Mouse (Mus musculus) hindbrain, embryonic 12.5 days (tissue): ENCODE data around the gene Mn1. TPM values are rescaled to one million over a fixed set of nuclear protein-coding genes. Genes with fewer than 3 reads are reported as not detected.
A peak's percentile ranks its signal among the peaks of the same experiment; 100 is the strongest.

Experiments
- ATAC-seq: fragments of 200-750 bp; cut with Nextera tagmentation; 2 replicates; pipeline ENCODE4 v1.8.0; 2017; ENCODE audit warnings: moderate TSS enrichment; ENCODE audit not compliant: low FRiP score
- H3K27ac ChIP-seq: fragments of 300-500 bp; sonication (generic); 2 replicates; pipeline ENCODE4 v1.5.1; 2016; ENCODE audit warnings: mild to moderate bottlenecking
- H3K27me3 ChIP-seq: fragments of 300-500 bp; sonication (generic); 2 replicates; pipeline ENCODE4 v1.6.1; 2016; ENCODE audit warnings: mild to moderate bottlenecking
- H3K36me3 ChIP-seq: fragments of 300-500 bp; sonication (generic); 2 replicates; pipeline ENCODE4 v1.6.1; 2016; ENCODE audit warnings: mild to moderate bottlenecking
- H3K4me1 ChIP-seq: fragments of 300-500 bp; sonication (generic); 2 replicates; pipeline ENCODE4 v1.6.1; 2016
- H3K4me2 ChIP-seq: fragments of 300-500 bp; sonication (generic); replicated peaks from 2 replicates; pipeline ENCODE4 v1.6.1; 2016; ENCODE audit warnings: mild to moderate bottlenecking
- H3K4me3 ChIP-seq: fragments of 300-500 bp; sonication (generic); 2 replicates; pipeline ENCODE4 v1.5.1; 2016; ENCODE audit warnings: mild to moderate bottlenecking
- H3K9ac ChIP-seq: fragments of 300-500 bp; sonication (generic); 2 replicates; pipeline ENCODE4 v1.6.1; 2016; ENCODE audit warnings: mild to moderate bottlenecking, moderate library complexity
- H3K9me3 ChIP-seq: fragments of 300-500 bp; sonication (generic); replicated peaks from 2 replicates; pipeline ENCODE4 v1.6.1; 2016; ENCODE audit warnings: mild to moderate bottlenecking
- WGBS: fragments of 180-500 bp; shearing (Covaris S2); methylation state at CpG from one replicate; pipeline ENCODE4 v1.1.7; 2016; 5-methylcytosine and 5-hydroxymethylcytosine counted together
- polyA plus RNA-seq: library from polyadenylated mRNA; unstranded; fragments of >200 nt; fragmentation: Nextera tagmentation; extraction: Ambion mirVana; gene quantifications from 2 replicates; pipeline ENCODE4 v1.2.1, GENCODE M21; 2016

Mn1 gene
- polyA plus RNA-seq, 1 experiment from 2014 or later, result 62.7 TPM

GRCm38 (mm10) chr5:111422058-111422800, 5.1 kb downstream of the Mn1 start:
- 16% methylated on average over 8 of the region's 8 CpGs for WGBS
- peak overlapping the region; percentile 99 for H3K4me2 ChIP-seq
- peak overlapping the region; percentile 96 for H3K9ac ChIP-seq
- peaks cover 72% of the 10 kb centered on the region for H3K4me1 ChIP-seq
- H3K27me3 ChIP-seq, result no peaks in the 10 kb centered on the region
- peak overlapping the region; percentile 99 for H3K27ac ChIP-seq
- peak; percentile 47; the same call in 1 of the 2 replicates for ATAC-seq
- H3K36me3 ChIP-seq, result peaks cover 58% of the 10 kb centered on the region
- H3K4me3 ChIP-seq, result peak overlapping the region; percentile 97
- no peaks in the 10 kb centered on the region for H3K9me3 ChIP-seq

DNA sequence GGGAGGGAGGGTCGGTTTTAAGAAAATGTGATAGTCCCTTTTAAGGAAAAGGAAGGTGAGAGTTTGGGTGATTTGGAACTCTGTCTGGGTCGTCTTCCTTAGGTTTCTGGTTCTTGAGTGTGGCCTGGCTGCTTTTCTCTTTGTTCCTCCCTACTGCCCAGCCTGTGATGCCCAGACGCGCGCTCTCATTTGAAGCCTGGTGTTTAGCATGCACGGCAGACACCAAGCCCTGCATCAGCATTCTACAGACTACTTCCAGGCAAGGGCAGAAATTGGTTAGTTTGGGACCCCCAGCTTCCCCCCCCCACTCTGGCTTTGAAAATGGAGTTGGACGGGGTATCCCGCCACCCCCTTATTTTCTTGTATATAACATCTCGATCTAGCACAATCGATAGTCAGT, 5.8 kb downstream of the Mn1 start:
- Histone ChIP-seq H3K36me3 (peaks cover 61% of the 10 kb centered on the region), H3K9ac (peak overlapping the region; percentile 96), H3K27ac (peak overlapping the region; percentile 99), H3K9me3 (no peaks in the 10 kb centered on the region), H3K27me3 (no peaks in the 10 kb centered on the region), H3K4me2 (peak overlapping the region; percentile 99), H3K4me3 (peak overlapping the region; percentile 97), H3K4me1 (peaks cover 80% of the 10 kb centered on the region)
- no peak for ATAC-seq
- WGBS, result 22% methylated on average over 10 of the region's 10 CpGs

DNA sequence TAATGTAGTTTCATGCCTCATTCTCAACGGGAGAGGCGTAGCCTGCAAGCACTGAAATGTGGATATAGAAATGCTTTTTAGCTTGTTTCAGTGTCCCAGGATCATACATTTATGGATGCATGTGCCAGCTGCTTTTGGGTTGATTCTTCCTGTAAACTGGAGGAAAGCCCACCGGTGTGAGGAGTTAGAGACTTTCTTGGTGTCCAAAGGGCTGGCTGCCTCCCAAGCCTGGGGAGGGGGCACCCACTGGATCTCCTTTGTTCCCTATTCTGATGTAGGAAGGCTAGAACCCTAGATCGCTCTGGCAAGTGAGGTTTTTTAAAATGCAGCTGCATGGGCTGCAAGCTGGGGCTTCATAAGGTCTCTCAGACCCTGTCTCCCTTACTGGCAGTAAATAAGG, 6.5 kb downstream of the Mn1 start:
- H3K36me3 ChIP-seq, result peaks cover 61% of the 10 kb centered on the region
- peak overlapping the region; percentile 99 for H3K27ac ChIP-seq
- H3K9ac ChIP-seq, result peak overlapping the region; percentile 96
- no peaks in the 10 kb centered on the region for H3K9me3 ChIP-seq
- peak overlapping the region; percentile 99 for H3K4me2 ChIP-seq
- WGBS, result 32% methylated on average over 4 of the region's 4 CpGs
- H3K4me1 ChIP-seq, result peaks cover 86% of the 10 kb centered on the region
- ATAC-seq, result no peak
- peak overlapping the region; percentile 97 for H3K4me3 ChIP-seq
- H3K27me3 ChIP-seq, result no peaks in the 10 kb centered on the region

DNA sequence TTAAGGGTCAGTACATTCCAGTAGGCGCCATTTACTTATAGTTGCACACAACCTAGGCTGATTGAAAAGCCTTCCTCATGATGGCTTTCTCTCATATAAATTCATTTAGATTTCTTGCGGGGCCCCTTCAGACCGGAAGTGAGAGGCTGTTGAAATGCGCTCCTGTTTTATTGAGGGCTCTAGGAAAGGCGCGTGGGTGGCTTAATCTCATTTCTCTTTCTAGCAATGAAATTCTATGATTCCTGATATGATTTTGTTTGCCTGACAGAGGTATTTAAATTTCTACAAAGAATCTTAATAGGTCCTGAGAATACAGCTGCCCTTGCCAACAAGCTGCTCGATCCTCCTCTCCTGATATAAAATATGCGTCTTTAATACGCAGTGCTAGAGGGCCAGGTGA, 8.7 kb downstream of the Mn1 start:
- Histone ChIP-seq H3K27ac (peak overlapping the region; percentile 68; the same call in 1 of the 2 replicates), H3K4me2 (peak overlapping the region; percentile 99), H3K9me3 (no peaks in the 10 kb centered on the region), H3K4me1 (peaks cover 90% of the 10 kb centered on the region), H3K9ac (peak overlapping the region; percentile 96), H3K36me3 (peaks cover 41% of the 10 kb centered on the region), H3K27me3 (no peaks in the 10 kb centered on the region), H3K4me3 (peak overlapping the region; percentile 97)
- no peak for ATAC-seq
- WGBS, result 70% methylated on average over 9 of the region's 9 CpGs

DNA sequence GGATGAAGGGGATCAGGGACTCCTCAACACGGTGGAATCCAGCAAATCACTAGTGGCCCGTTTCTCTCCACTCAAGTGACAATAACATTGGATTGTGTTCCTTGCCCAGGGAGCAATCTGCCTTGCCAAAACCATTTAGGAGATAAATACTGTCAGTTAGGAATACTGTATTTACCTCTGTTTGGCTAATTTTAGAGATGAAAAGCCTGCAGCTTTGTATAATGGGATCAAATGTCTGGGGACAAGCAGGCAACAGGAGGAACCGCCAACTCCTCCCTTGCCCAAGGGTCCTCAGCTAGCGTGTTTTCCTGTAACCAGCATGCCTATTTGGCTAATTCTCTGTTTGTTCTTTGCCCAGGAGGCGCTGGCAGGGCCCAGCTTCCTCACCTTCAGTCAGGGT, 9.1 kb downstream of the Mn1 start:
- peaks cover 41% of the 10 kb centered on the region for H3K36me3 ChIP-seq
- WGBS, result 40% methylated on average over 5 of the region's 5 CpGs
- ATAC-seq, result no peak
- H3K9me3 ChIP-seq, result no peaks in the 10 kb centered on the region
- peak overlapping the region; percentile 97 for H3K4me3 ChIP-seq
- peak overlapping the region; percentile 99 for H3K4me2 ChIP-seq
- peaks cover 90% of the 10 kb centered on the region for H3K4me1 ChIP-seq
- H3K9ac ChIP-seq, result peak overlapping the region; percentile 96
- H3K27ac ChIP-seq, result peak overlapping the region; percentile 68
- H3K27me3 ChIP-seq, result no peaks in the 10 kb centered on the region

DNA sequence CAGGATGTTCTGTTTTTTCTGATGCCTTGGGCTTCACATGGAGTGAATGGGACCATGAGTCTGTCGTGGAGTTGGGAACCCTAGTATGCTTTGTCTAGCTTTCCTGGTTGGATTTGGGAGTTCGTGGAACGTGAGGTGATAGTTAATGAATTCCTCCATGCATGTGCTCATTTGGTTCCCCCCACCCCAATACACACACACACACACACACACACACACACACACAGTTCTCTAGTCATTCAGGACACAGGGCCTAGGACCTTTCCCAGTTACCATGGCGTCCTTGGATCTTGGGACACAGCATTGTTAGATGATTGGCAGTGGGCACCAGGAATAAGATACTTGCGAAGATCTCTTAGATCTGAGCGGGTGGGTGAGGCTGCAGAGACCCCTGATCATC, 11.7 kb downstream of the Mn1 start:
- ATAC-seq, result no peak

DNA sequence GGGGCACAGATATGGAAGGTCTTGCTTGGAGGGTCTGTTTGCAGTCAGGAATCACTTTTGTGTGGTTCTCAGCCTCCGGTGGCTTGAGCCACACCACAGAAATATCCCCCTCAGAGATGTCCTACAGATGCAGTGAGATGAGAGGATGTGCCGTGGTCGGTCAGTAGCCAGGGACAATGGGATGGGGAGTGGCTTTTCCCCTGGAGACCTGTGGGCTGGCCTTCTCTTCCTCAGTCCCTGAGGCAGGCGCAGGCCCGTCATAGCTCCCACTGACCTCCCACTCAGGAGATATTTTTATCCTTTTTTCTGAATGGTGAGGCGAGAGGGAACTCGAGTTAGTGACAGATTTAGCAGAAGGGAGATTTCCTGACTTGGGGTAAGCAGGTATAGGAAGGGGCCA, 12.6 kb downstream of the Mn1 start:
- Histone ChIP-seq H3K9ac (peak overlapping the region; percentile 96), H3K36me3 (peaks cover 26% of the 10 kb centered on the region), H3K4me3 (peak overlapping the region; percentile 97), H3K27ac (peak overlapping the region; percentile 68), H3K27me3 (no peaks in the 10 kb centered on the region), H3K9me3 (no peaks in the 10 kb centered on the region), H3K4me1 (peaks cover 99% of the 10 kb centered on the region), H3K4me2 (peak overlapping the region; percentile 99)
- WGBS, result 28% methylated on average over 7 of the region's 7 CpGs
- ATAC-seq, result no peak

More for the DNA sequence above, 11.7 kb downstream of the Mn1 start:
- H3K27ac ChIP-seq, result peak overlapping the region; percentile 68
- H3K36me3 ChIP-seq, result peaks cover 29% of the 10 kb centered on the region
- H3K4me3 ChIP-seq, result peak overlapping the region; percentile 97
- peak overlapping the region; percentile 99 for H3K4me2 ChIP-seq
- WGBS, result 27% methylated on average over 6 of the region's 6 CpGs
- H3K4me1 ChIP-seq, result peaks cover 99% of the 10 kb centered on the region
- no peaks in the 10 kb centered on the region for H3K27me3 ChIP-seq
- H3K9me3 ChIP-seq, result no peaks in the 10 kb centered on the region
- H3K9ac ChIP-seq, result peak overlapping the region; percentile 96

DNA sequence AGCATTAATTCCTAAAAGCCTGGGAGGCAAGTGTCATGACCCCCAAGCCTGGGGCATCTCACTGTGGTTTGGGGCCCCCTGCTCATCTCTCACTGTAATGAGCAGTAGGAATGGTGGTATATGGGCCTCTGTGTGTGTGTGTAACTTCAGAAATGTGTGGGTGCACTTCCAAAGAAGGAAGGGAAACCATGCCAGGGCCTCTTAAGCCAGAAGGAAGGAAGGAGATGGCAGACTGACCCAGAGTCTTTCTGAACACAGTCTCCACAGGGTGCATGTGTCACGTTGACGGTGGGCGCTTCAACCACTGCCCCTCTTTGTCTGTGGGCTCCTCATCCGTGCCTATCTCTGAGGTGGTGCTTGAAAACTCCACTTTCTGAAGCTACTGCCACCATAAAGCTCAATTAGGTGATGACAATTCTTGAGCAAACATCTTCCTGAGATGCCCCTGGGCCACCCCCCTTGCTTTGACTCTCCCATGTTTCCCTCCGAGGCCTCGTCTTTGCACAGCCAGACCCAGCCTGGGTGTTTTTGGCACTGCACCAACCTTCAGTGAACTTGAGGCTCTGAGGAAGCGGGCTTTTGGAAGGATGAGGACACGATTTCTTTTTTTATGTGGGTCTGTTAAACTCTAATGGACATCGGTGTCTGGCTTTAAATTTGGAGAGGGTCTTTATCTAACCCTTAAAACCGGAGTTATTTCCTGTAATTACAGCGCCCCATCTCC, 14.0 kb downstream of the Mn1 start:
- peak overlapping the region; percentile 99 for H3K4me2 ChIP-seq

DNA sequence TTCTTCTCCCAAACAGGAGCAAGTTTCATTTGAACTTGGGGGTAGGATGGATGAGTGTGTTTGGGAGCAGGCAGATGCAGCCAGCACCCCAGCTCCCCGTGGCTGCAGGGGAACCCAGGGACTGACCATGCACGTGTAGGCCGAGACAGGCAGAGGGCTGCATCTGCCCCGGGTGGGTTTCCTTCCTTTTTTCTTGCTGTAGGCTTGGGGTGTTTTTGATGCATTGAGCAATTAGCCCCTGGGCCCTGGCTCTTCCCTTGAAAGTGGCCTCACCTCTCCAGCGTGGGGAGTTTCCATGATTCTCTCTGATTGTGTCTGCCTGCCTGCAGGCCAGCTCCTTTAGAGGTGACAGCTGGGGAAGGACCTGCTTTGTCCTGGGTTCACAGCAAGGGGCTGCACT, 15.7 kb downstream of the Mn1 start:
- WGBS, result 26% methylated on average over 5 of the region's 5 CpGs
- ATAC-seq, result no peak
- H3K27ac ChIP-seq, result peak overlapping the region; percentile 35
- H3K4me3 ChIP-seq, result no peak overlapping the region
- peak overlapping the region; percentile 0; the same call in 1 of the 2 replicates for H3K4me2 ChIP-seq
- H3K27me3 ChIP-seq, result no peaks in the 10 kb centered on the region
- peaks cover 25% of the 10 kb centered on the region for H3K36me3 ChIP-seq
- H3K4me1 ChIP-seq, result peaks cover 99% of the 10 kb centered on the region
- 0 out of 2 replicates have a peak overlapping the region, but pooled peaks have one; percentile 23 for H3K9ac ChIP-seq
- H3K9me3 ChIP-seq, result no peaks in the 10 kb centered on the region

More for the DNA sequence above, 14.0 kb downstream of the Mn1 start:
- no peak for ATAC-seq
- no peaks in the 10 kb centered on the region for H3K9me3 ChIP-seq
- no peak overlapping the region for H3K4me3 ChIP-seq
- H3K36me3 ChIP-seq, result peaks cover 26% of the 10 kb centered on the region
- H3K9ac ChIP-seq, result peak overlapping the region; percentile 43; the same call in 1 of the 2 replicates
- peak overlapping the region; percentile 60 for H3K27ac ChIP-seq
- no peaks in the 10 kb centered on the region for H3K27me3 ChIP-seq
- WGBS, result 52% methylated on average over 11 of the region's 11 CpGs
- H3K4me1 ChIP-seq, result peaks cover 99% of the 10 kb centered on the region

DNA sequence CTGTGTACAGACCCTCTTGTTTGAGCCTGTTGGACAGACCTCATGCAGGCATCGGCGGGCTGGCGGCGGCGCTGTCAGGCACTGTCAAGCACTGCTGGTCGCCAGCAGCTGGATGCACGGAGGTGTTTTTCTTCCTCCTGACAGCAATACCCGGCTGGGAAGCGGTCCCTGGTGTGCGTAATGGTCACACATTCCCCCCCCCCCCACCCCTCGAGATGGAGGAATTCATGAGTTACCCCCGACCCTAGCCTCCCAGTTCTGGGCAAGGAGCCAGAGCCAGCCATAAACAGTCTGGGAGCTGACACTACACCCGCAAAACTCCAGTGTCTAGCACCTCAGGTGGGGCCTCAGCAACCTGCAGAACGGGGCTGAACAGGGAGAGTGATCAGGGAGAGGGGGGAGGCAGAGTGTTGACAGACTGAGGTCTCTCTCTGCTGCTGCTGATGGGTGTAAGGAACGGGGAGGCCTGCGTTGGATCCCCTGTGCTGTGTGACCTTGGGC, 17.2 kb downstream of the Mn1 start:
- Histone ChIP-seq H3K4me1 (peaks cover 91% of the 10 kb centered on the region), H3K36me3 (peaks cover 37% of the 10 kb centered on the region)
- ATAC-seq, result peak; percentile 36; the same call in 1 of the 2 replicates

DNA sequence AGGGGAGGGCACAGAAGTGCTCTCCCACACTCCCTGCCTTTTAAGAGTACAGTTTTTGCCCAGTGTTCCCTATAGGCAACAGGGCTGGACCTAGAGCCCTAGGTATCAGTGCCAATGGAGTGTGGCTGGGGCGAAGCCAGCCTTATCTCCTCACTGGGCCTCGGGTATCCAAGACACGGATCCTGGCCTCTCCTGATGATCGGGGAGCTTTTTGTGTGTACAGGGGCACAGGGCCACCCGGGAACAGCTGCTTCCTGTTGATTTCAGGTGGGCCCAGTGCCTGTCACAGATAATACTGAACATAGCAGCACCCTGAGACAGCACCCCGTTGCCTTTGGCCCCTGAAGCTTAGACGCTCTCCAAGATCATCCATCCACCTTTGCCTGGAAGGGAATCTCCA, 19.1 kb downstream of the Mn1 start:
- H3K36me3 ChIP-seq, result peaks cover 47% of the 10 kb centered on the region
- H3K4me2 ChIP-seq, result no peak overlapping the region
- no peak overlapping the region for H3K4me3 ChIP-seq
- H3K4me1 ChIP-seq, result peaks cover 85% of the 10 kb centered on the region
- H3K9me3 ChIP-seq, result no peaks in the 10 kb centered on the region
- 87% methylated on average over 7 of the region's 7 CpGs for WGBS
- ATAC-seq, result no peak
- H3K27ac ChIP-seq, result no peak overlapping the region
- no peak overlapping the region for H3K9ac ChIP-seq
- no peaks in the 10 kb centered on the region for H3K27me3 ChIP-seq

More for the DNA sequence above, 17.2 kb downstream of the Mn1 start:
- Histone ChIP-seq H3K4me3 (no peak overlapping the region), H3K27ac (peak overlapping the region; percentile 35), H3K27me3 (no peaks in the 10 kb centered on the region), H3K4me2 (peak overlapping the region; percentile 23; the same call in 1 of the 2 replicates), H3K9ac (no peak overlapping the region; the same call in 1 of the 2 replicates), H3K9me3 (no peaks in the 10 kb centered on the region)
- 31% methylated on average over 16 of the region's 16 CpGs for WGBS

DNA sequence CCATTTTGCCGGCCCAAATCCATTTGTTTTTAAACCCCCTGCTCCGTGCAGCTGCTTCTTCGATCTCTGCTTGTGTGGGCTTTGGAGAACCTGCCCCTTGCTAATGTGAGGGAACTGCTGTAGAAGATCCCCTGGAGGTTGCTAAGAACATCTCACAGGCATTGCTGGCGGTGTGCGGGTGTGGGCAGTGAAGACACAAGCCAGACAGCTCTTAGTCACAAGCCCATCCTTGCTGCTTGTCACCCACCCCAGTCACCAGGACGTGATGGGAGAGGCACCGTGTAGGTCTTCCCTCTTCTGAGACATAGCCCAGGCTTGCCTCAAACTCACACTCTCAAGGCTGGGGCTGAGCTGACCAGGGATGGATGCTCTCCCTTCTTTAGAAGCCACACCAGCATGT, 20.0 kb downstream of the Mn1 start:
- no peak overlapping the region for H3K4me2 ChIP-seq
- WGBS, result 63% methylated on average over 7 of the region's 7 CpGs
- H3K36me3 ChIP-seq, result peaks cover 54% of the 10 kb centered on the region
- no peaks in the 10 kb centered on the region for H3K9me3 ChIP-seq
- H3K4me1 ChIP-seq, result peaks cover 84% of the 10 kb centered on the region
- H3K27me3 ChIP-seq, result no peaks in the 10 kb centered on the region
- ATAC-seq, result no peak
- no peak overlapping the region for H3K9ac ChIP-seq
- H3K27ac ChIP-seq, result no peak overlapping the region
- H3K4me3 ChIP-seq, result no peak overlapping the region
